Mouse (Mus musculus) activated CD4-positive, CD25-positive, alpha-beta regulatory T cell, adult 4 months (primary cell): ENCODE results near the gene Atxn7l1. TPM values are rescaled to one million over a fixed set of nuclear protein-coding genes. Genes with fewer than 3 reads are reported as not detected.
A peak's percentile ranks its signal among the peaks of the same experiment; 100 is the strongest.

Experiments used
- ATAC-seq: one replicate; pipeline ENCODE4 v1.8.0; 2017
- polyA plus RNA-seq, 2 experiments: library from polyadenylated mRNA; unstranded; fragments of 100-300 nt; shearing (Covaris generic); gene quantifications; one replicate each; pipeline ENCODE4 v1.2.1; 2017

The Atxn7l1 gene
- polyA plus RNA-seq, 2 experiments from 2014 or later = 69.1 to 80.6 TPM

- peak; percentile 78 for ATAC-seq
Measured at GRCm38 (mm10) chr12:33183138-33183627, 35.7 kb downstream of the Atxn7l1 start.

GRCm38 (mm10) chr12:33184137-33184536, 36.6 kb downstream of the Atxn7l1 start:
- ATAC-seq = no peak

DNA sequence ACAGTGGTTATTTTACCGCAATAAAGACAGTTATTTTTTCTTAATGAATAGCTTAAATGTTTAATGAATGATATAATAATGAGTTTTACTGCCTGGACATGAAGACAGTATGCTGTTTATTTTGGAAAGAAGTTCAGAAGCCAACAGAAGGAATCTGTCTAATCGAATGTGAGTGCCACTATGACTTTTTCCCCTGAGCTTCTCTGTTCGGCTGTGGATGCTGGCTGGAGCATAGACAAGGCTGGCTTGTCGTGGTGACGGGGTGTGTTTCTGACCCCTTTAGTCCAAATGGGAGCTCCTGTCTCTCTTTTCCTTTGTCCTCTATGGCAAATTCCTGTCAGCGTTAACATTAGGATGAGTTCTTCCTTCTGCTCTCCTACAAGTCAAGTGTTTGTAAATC, 37.6 kb downstream of the Atxn7l1 start:
- ATAC-seq = no peak

DNA sequence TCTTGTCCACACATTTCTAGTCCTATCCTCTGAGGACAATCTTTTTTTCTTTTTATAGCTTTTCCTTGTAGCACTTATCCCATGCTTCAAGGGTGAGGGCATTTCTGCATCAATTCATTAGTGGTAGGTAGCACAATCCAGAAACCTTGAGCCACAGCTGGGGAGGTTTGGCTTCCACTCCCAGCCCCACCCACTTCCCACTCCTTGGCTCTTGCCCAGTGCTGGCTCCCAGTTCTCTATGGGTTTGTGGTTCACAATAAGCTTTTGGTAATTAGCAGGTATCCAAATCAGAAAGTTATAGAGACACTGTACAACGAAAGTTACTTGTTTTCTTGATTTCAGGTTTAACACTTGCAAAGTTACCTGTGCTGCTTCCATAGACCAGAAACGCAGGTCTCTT, 38.8 kb downstream of the Atxn7l1 start:
- no peak for ATAC-seq

DNA sequence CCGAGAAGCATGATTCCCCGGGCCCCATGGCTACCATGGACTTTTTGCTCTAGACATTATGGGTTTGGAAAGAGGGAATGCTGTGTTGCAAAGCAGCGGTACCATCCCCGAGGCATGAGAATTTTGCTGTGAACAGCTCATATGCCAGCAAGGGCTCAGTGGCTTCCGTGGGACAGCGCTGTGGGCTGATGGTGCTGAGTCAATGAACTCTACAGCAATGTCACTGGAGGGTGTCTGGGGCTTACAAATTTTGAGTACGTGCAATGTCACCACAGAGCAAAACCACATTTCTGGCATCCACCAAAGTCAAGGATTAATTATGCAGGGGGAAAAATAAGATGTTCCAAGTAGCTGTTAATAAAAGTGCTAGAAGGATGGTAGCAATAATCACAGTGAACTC, 42.6 kb downstream of the Atxn7l1 start:
- no peak for ATAC-seq

GRCm38 (mm10) chr12:33190633-33191032, 43.1 kb downstream of the Atxn7l1 start:
- ATAC-seq = no peak

DNA sequence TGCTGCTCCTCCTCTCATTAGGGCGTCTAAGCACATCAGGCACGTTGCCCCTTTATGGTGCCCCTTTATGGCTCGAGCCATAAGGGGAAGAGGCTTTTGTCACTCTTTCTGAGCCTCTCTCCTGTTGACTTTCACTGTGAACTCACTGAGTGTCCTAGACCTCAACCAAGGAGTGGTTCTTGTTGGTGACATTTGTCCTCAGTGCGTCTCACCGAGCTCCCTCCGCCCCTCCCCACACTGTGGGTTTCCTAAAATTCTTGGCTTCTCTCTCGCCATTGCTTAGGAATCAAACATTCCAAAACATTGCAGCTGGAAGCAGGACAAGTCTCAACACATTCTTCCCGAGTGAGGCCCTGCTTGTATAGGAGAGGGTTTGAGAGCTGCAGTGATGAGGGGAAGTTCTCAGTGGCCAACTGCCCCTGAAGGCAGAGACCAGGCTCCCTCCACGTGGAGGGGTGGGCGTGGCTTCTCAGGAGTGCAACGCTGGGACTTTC, 46.0 kb downstream of the Atxn7l1 start:
- ATAC-seq = no peak

GRCm38 (mm10) chr12:33195175-33195574, 47.7 kb downstream of the Atxn7l1 start:
- no peak for ATAC-seq

- no peak for ATAC-seq
Measured at GRCm38 (mm10) chr12:33197287-33197686, 49.8 kb downstream of the Atxn7l1 start.

GRCm38 (mm10) chr12:33197746-33198145, 50.3 kb downstream of the Atxn7l1 start:
- no peak for ATAC-seq

GRCm38 (mm10) chr12:33201068-33201467, 53.6 kb downstream of the Atxn7l1 start:
- ATAC-seq = no peak

GRCm38 (mm10) chr12:33201491-33202210, 54.2 kb downstream of the Atxn7l1 start:
- no peak for ATAC-seq

DNA sequence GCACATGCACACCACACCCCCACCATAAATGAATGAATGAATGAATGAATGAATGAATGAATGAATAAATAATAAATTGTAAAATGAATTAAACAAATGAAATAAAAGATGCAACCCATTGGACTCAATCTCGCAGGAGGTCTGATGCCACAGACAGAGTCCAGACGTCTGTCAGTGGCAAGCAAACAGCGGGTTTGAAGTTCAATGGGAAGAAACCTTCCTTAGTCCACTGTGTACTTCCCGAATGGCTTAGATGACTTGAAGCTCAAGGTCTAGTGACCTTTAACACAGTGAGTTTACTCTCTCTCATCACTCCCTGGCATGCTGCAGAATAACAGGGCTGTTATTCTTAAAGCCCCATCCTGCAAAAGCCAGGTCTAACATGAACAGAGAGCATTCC, 57.8 kb downstream of the Atxn7l1 start:
- ATAC-seq = no peak

DNA sequence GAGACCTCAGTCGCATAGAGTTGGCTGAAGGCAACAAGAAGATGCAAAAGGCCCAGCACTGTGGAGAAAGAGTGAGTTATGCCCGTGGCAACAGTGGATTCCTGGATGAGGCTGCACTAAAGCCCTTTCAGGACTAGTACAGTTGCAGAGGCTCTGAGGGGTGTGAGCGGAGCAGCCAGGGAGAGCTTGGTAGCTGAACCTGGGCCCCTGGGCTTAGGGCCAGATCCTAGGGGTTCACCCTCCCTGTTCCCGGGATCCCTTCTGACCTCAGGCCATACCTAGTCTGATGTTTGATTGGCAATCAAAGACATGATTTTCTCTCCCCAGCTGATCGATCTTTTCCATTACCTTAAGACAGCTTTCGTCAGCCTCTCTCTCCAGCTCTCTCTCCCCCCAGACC, 58.8 kb downstream of the Atxn7l1 start:
- no peak for ATAC-seq

GRCm38 (mm10) chr12:33210856-33211255, 63.4 kb downstream of the Atxn7l1 start:
- ATAC-seq = no peak

GRCm38 (mm10) chr12:33218215-33218859, 70.8 kb downstream of the Atxn7l1 start:
- no peak for ATAC-seq

- ATAC-seq = no peak
Measured at GRCm38 (mm10) chr12:33219436-33219835, 71.9 kb downstream of the Atxn7l1 start.

- ATAC-seq = no peak
Measured at GRCm38 (mm10) chr12:33220081-33220480, 72.6 kb downstream of the Atxn7l1 start.

DNA sequence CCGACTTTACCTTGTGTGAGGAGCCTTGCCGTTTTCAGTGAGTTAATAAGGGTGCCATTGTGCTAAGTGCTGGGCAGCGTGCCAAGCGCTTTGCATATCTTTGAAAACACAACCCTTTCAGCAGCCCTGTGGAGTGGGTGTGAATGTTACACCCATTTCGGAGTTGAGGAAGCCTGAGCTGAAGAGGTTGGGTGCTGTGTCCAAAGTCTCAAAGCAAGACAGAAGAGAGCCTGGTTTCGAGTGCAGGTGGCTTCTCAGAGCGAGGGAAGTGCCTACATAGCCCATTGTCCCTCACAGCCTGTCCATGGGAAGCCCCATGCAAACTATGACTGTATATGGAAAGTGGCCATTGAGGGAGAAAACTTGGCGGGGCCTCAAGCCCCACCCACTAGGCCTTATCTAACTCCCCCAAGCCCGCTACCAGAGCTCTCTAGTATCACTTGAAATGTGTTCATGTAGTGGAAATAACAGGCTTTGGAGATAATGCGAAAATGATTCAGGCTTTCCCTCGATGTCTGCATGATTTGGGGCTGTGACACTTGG, 73.1 kb downstream of the Atxn7l1 start:
- peak; percentile 64 for ATAC-seq

DNA sequence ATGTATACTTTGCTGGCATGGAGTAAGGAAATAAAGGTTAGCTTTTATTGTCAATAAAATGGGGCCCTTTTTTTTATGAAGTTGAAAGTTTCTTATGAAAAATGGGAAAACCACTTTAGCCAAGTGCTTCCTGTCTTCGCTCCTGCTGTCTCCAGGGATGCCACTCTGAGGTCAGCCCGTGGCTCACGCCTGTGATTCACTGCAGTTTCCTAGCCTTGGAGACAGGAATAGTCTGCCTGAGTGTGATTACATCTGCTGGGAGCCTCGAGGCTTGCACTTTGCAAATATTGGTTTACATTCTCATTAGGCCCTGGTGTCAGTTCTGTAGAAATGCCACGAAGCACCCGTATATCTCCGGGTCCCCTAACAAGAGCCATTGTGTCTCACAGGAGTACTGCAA, 74.7 kb downstream of the Atxn7l1 start:
- ATAC-seq = no peak

- no peak for ATAC-seq
Measured at GRCm38 (mm10) chr12:33225117-33225541, 77.6 kb downstream of the Atxn7l1 start.

DNA sequence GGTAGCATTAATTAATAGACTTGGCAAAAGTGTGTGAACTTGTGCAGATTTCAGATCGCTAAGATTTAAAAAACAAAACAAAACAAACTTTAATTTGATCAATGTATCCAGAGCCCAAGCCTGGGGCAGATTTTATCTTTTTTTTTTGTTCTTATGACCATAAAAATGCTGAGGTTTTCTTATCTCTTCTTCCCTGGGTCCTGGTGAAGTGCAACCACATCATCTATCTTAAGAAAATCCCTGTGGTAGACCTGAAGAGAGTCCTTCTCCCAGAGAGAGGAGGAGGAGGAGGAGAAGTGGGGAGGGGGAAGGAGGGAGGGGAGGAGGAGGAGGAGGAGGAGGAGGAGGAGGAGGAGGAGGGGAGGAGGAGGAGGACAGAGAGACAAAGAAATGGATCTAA, 78.5 kb downstream of the Atxn7l1 start:
- no peak for ATAC-seq

- ATAC-seq = no peak
Measured at GRCm38 (mm10) chr12:33226596-33226995, 79.1 kb downstream of the Atxn7l1 start.

DNA sequence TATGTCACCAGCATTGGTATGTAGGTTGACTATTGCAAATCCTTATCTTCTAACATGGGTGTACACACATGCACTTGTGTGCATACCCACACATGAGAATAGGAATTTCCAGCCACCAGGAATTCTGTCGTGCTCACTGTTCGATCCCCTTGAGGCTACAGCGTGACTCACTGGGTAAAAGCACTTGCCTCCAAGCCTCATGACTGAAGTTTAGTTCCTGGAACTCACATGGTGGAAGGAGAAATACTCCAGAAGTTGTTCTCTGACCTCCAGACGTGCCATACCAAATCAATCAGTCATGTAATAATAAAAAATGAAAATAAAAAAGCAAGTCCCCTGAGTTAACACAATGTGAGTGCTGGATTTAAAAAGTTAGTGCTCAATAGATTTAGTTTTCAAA, 87.8 kb downstream of the Atxn7l1 start:
- no peak for ATAC-seq
